Mouse (Mus musculus) hindbrain, embryonic 16.5 days (tissue): ENCODE measurements around the gene Clec2g. TPM values are rescaled to one million over a fixed set of nuclear protein-coding genes. Genes with fewer than 3 reads are reported as not detected.
A peak's percentile ranks its signal among the peaks of the same experiment; 100 is the strongest.
"Not testable (repeated sequence)": the region's sequence is repeated elsewhere in the genome, so short reads cannot be mapped to it uniquely, and the experiment has no call there.

Source experiments
- ATAC-seq: fragments of 200-750 bp; cut with Nextera tagmentation; 2 replicates; pipeline ENCODE4 v1.8.0; 2017; ENCODE audit warnings: moderate TSS enrichment, moderate library complexity
- H3K27ac ChIP-seq: fragments of 300-500 bp; sonication (generic); 2 replicates; pipeline ENCODE4 v1.5.1; 2014; ENCODE audit warnings: low read depth, mild to moderate bottlenecking, control low read depth, low read length, moderate library complexity
- H3K27me3 ChIP-seq: fragments of 300-500 bp; sonication (generic); replicated peaks from 2 replicates; pipeline ENCODE4 v1.6.1; 2014; ENCODE audit warnings: low read length; ENCODE audit not compliant: control insufficient read depth, insufficient read depth
- H3K36me3 ChIP-seq: fragments of 300-500 bp; sonication (generic); 2 replicates; pipeline ENCODE4 v1.6.1; 2014; ENCODE audit warnings: mild to moderate bottlenecking, low read length, moderate library complexity, mixed read lengths; ENCODE audit not compliant: control insufficient read depth, insufficient read depth
- H3K4me1 ChIP-seq: fragments of 300-500 bp; sonication (generic); 2 replicates; pipeline ENCODE4 v1.6.1; 2014; ENCODE audit warnings: low read depth, low read length; ENCODE audit not compliant: control insufficient read depth, insufficient read depth
- H3K4me2 ChIP-seq: fragments of 300-500 bp; sonication (generic); 2 replicates; pipeline ENCODE4 v1.6.1; 2014; ENCODE audit warnings: mild to moderate bottlenecking, low read length, control low read depth, moderate library complexity
- H3K4me3 ChIP-seq: fragments of 300-500 bp; sonication (generic); 2 replicates; pipeline ENCODE4 v1.5.1; 2014; ENCODE audit warnings: mild to moderate bottlenecking, low read length, control low read depth, moderate library complexity
- H3K9ac ChIP-seq: fragments of 300-500 bp; sonication (generic); 2 replicates; pipeline ENCODE4 v1.6.1; 2014; ENCODE audit warnings: low read depth, mild to moderate bottlenecking, control low read depth, low read length, moderate library complexity
- H3K9me3 ChIP-seq: fragments of 300-500 bp; sonication (generic); 2 replicates; pipeline ENCODE4 v1.6.1; 2014; ENCODE audit warnings: mild to moderate bottlenecking, low read length, moderate library complexity; ENCODE audit not compliant: control insufficient read depth
- WGBS: fragments of 180-500 bp; shearing (Covaris S2); extraction: QIAGEN DNeasy Blood & Tissue Kit; methylation state at CpG from one replicate; pipeline ENCODE4 v1.1.7; 2014; 5-methylcytosine and 5-hydroxymethylcytosine counted together
- polyA plus RNA-seq: library from polyadenylated mRNA; unstranded; fragments of >200 nt; fragmentation: Nextera tagmentation; extraction: Ambion mirVana; gene quantifications from 2 replicates; pipeline ENCODE4 v1.2.1, GENCODE M21; 2015

Clec2g gene
- polyA plus RNA-seq, 1 experiment from 2014 or later: not detected

DNA sequence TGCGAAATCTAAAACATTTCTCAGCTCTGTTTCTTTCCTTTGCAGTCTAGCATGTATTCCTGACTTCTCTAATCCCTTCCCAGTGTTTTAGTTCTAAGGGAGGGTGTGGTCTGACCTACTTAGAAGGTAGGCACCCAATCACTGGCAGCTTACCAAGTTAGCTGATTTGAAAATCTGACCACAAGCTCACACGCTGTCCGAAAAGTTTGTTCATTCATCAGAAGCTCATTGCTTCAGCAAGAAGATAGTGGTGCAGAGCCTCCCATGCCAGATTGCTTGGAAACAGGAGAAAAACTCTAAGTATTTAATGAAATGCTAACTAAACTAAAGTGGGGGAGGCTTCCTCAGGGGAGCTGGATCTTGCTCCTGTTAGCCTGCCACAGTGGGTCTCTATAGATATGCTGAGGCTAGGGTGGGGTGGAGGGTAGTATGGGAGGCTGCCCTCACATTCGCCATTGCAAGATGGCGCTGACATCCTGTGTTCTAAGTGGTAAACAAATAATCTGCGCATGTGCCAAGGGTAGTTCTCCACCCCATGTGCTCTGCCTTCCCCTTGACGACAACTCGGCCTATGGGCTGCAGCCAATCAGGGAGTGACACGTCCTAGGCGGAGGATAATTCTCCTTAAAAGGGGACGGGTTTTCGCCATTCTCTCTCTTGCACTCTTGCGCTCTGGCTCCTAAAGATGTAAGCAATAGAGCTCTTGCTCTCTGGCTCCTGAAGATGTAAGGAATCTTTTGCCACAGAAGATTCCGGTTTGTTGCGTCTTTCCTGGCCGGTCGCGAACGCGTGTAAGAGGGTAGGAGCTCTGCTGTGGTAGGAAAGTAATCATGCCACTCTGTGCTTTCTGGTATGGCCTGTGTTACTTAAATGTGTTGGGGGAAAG lies 36.6 kb downstream of the Clec2g start:
- H3K4me3 ChIP-seq, ATAC-seq, H3K27ac ChIP-seq, H3K4me1 ChIP-seq, H3K9me3 ChIP-seq, H3K27me3 ChIP-seq, H3K9ac ChIP-seq, H3K36me3 ChIP-seq, H3K4me2 ChIP-seq: not testable (repeated sequence)
- 95% methylated on average over 20 of the region's 20 CpGs for WGBS

DNA sequence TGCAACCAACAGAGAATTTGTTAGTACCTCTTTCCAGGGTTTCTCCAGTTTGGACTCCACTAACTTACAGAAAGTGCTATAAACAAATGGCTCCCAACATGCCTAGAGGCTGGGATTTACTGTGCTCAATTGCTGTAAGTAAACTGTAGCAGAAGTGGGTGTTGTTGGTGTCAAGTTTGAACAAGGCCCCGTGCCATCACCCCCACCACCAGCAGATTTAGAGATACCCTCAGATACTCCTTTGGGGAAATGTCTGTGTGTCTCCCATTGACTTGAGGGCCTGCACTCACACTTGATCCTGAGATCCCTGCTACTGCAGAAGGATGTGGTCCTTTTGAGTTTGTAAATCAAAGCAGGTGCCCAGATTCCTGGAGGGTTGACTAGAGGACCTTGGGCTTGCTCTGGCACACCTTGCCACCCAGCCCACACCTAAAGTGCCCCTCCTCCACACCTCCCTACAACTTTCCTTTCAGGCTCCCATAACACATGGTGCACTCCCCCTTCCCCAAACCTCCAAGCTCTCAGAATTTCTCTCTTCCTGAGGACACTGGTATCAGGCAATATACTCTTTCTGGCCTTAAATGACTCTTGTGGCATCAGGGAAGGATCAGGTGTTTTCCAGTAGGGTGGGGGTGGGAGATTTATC lies 37.3 kb downstream of the Clec2g start:
- WGBS: 75% methylated on average over 1 of the region's 1 CpGs
- Histone ChIP-seq H3K36me3 (no peaks in the 10 kb centered on the region), H3K9ac (no peak overlapping the region), H3K27ac (no peak overlapping the region), H3K4me1 (no peaks in the 10 kb centered on the region), H3K4me2 (no peak overlapping the region), H3K9me3 (no peaks in the 10 kb centered on the region), H3K27me3 (no peaks in the 10 kb centered on the region), H3K4me3 (no peak overlapping the region)
- ATAC-seq: no peak

DNA sequence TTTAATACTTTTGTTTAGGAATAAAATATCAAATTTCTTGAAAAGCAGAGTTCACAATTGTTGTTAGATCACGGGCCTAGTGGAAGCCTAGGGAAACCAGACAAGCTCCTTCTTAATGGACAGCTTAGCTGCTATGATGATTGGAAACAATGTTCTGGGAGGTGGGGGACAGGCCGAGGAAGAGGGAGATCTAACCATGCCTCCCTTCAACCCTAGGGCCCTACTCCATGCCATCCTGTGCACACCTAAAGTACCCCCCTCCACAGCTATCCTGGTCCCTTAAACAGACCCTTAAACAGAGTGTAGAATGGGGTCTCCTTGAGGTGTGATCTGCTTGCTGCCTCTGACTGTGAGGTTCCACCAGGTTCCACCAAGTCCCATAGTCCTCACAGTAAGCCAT lies 38.0 kb downstream of the Clec2g start:
- H3K9ac ChIP-seq: no peak overlapping the region
- WGBS: 88% methylated on average over 2 of the region's 2 CpGs
- H3K27ac ChIP-seq: no peak overlapping the region

GRCm38 (mm10) chr6:128972687-128973438 lies 38.7 kb downstream of the Clec2g start:
- Histone ChIP-seq H3K27ac (no peak overlapping the region), H3K4me1 (no peaks in the 10 kb centered on the region), H3K4me2 (no peak overlapping the region), H3K27me3 (no peaks in the 10 kb centered on the region), H3K4me3 (no peak overlapping the region), H3K9me3 (no peaks in the 10 kb centered on the region), H3K9ac (no peak overlapping the region), H3K36me3 (no peaks in the 10 kb centered on the region)
- ATAC-seq: no peak
- 91% methylated on average over 5 of the region's 5 CpGs for WGBS

More for the DNA sequence above, 38.0 kb downstream of the Clec2g start:
- no peaks in the 10 kb centered on the region for H3K9me3 ChIP-seq
- H3K4me2 ChIP-seq: no peak overlapping the region
- ATAC-seq: no peak
- no peak overlapping the region for H3K4me3 ChIP-seq
- H3K4me1 ChIP-seq: no peaks in the 10 kb centered on the region
- H3K36me3 ChIP-seq: no peaks in the 10 kb centered on the region
- H3K27me3 ChIP-seq: no peaks in the 10 kb centered on the region

DNA sequence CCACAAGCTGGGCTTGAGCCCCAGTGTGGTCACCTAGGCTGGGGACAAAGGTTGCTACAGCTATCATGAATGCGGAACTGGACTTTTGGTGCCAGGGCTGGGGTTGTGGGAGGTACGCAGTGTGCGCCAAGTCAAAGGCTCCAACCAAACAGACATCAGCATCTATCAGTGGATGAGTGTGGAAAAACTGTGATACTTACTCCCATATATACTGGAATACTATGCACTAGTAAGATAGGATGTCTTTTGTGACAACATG lies 39.2 kb downstream of the Clec2g start:
- Histone ChIP-seq H3K36me3 (no peaks in the 10 kb centered on the region), H3K4me2 (no peak overlapping the region), H3K9me3 (no peaks in the 10 kb centered on the region), H3K9ac (no peak overlapping the region), H3K4me1 (no peaks in the 10 kb centered on the region), H3K27me3 (no peaks in the 10 kb centered on the region), H3K4me3 (no peak overlapping the region), H3K27ac (no peak overlapping the region)
- ATAC-seq: no peak
- 96% methylated on average over 3 of the region's 3 CpGs for WGBS

DNA sequence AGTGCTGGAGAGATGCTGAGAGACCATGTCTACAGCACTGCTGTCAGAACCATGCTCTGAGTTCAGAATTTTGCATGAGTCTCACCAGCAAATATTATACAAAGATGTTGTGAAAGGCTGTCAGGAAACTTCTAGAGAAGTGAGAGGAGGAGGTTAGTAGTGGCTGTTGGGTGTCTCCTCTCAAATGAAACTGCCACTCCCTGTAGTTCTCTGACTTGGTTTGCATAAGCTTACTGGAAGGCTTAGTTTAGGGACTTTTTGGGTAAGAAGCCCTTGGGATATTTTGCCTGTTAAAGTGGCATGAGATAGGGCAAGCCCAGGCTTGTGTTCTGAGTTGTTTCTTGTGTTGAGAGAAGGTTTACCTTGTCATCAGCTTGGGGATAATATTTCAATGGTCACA lies 40.7 kb downstream of the Clec2g start:
- not testable (repeated sequence) for H3K9me3 ChIP-seq, H3K9ac ChIP-seq

DNA sequence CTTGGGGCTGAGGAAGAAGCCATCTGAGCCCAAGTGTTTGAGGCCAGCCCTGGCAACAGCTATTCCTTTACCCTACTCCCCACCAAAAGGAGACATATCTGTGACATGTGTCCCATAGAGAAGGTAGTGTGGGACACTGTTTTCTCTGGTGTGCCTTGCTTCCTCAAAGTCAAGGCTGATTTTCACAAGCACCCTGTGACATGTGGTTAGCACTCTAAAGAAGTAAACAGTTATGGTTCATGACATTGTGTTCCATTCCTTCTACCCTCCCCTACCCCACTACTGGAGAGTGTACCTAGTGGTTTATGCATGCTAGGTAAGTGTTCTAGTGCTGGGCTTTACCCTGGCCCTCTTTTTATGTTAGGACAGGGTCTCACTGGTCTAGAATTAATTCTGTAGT lies 42.0 kb downstream of the Clec2g start:
- Histone ChIP-seq H3K27ac (no peak overlapping the region), H3K4me1 (no peaks in the 10 kb centered on the region), H3K4me2 (no peak overlapping the region), H3K27me3 (no peaks in the 10 kb centered on the region), H3K36me3 (no peaks in the 10 kb centered on the region), H3K9me3 (no peaks in the 10 kb centered on the region), H3K9ac (no peak overlapping the region), H3K4me3 (no peak overlapping the region)
- no peak for ATAC-seq

More for the DNA sequence above, 40.7 kb downstream of the Clec2g start:
- not testable (repeated sequence) for H3K4me2 ChIP-seq, H3K36me3 ChIP-seq, H3K4me3 ChIP-seq, H3K4me1 ChIP-seq, ATAC-seq, H3K27me3 ChIP-seq, H3K27ac ChIP-seq

- not testable (repeated sequence) for H3K36me3 ChIP-seq, H3K4me3 ChIP-seq, ATAC-seq, H3K27me3 ChIP-seq, H3K4me2 ChIP-seq, H3K4me1 ChIP-seq, H3K27ac ChIP-seq, H3K9ac ChIP-seq, H3K9me3 ChIP-seq
- WGBS: 91% methylated on average over 4 of the region's 4 CpGs
Observed at GRCm38 (mm10) chr6:128981951-128982541, 47.9 kb downstream of the Clec2g start.

DNA sequence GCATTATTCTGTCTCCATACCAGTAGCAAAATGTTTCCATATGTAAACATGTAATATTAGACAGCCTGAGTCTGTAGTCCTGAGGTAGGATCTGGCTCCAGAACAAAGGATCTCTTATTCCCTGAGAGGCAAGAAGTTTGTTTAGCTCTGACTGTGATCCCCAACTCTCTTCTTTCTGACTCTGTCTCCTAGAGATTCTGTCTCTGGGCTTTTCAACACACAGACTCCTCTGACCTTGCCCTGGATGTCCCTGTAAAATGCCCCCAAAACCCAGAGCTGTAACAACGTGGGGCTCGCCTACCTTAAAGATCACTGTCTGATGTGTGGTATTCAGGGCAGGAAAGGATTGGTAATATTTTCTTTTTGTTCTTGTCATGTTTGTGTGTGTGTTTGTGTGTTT lies 58.2 kb downstream of the Clec2g start:
- no peak for ATAC-seq
- 21% methylated on average over 2 of the region's 2 CpGs for WGBS
- Histone ChIP-seq H3K9ac (no peak overlapping the region), H3K36me3 (no peaks in the 10 kb centered on the region), H3K9me3 (no peaks in the 10 kb centered on the region), H3K4me2 (peak overlapping the region; percentile 29), H3K4me1 (0 out of 2 replicates have a peak, but pooled peaks cover 2% of the 10 kb centered on the region), H3K4me3 (no peak overlapping the region), H3K27me3 (no peaks in the 10 kb centered on the region; the same call in 1 of the 2 replicates), H3K27ac (no peak overlapping the region; the same call in 1 of the 2 replicates)
